Mouse (Mus musculus) layer of hippocampus, adult 18-20 months (tissue): ENCODE results near the gene Bicd1. TPM values are rescaled to one million over a fixed set of nuclear protein-coding genes. Genes with fewer than 3 reads are reported as not detected.
A peak's percentile ranks its signal among the peaks of the same experiment; 100 is the strongest.
"Not testable (repeated sequence)": the region's sequence is repeated elsewhere in the genome, so short reads cannot be mapped to it uniquely, and the experiment has no call there.

Source experiments
- DNase-seq, 2 experiments: peaks; one replicate each; pipeline ENCODE4 v3.0.0; 2022; ENCODE audit warnings: low spot score in 2 of 2
- long read RNA-seq: library from polyadenylated mRNA; stranded (forward); transcript quantifications from one replicate; pipeline ENCODE4 v2.0.0, GENCODE M21; 2021
- total RNA-seq, 2 experiments: library from RNA; stranded (reverse); gene quantifications; 2 replicates each; pipeline ENCODE4 v1.2.3; 2021

Bicd1 gene
- 10 to 100 TPM; 42.2 to 45.4 TPM for total RNA-seq
- long read RNA-seq, full-length matches to known transcripts, result 11 of 17 reads
- long read RNA-seq, partial matches to known transcripts, result 2 of 17 reads
- long read RNA-seq, other reads (novel, unspliced or antisense), result 4 of 17 reads

- peak; percentile 90 to 92 for DNase-seq
These were observed at the start of gene Bicd1 for GRCm38 (mm10) chr6:149408833-149409332. Gene Bicd1, plus strand, starts transcription at chr6:149408886.

- DNase-seq, result not testable (repeated sequence)
These were observed 46.2 kb upstream of the Bicd1 start for GRCm38 (mm10) chr6:149362533-149362932.

- DNase-seq, result not testable (repeated sequence)
These were observed 42.7 kb upstream of the Bicd1 start for GRCm38 (mm10) chr6:149365975-149366374.

- DNase-seq, result no peak
These were observed 42.3 kb upstream of the Bicd1 start for GRCm38 (mm10) chr6:149366403-149366802.

GRCm38 (mm10) chr6:149374986-149375457 is 33.7 kb upstream of the Bicd1 start:
- peak; percentile 8 to 52 for DNase-seq

GRCm38 (mm10) chr6:149383531-149383930 is 25.2 kb upstream of the Bicd1 start:
- DNase-seq, result no peak

- no peak for DNase-seq
These were observed 22.3 kb upstream of the Bicd1 start for GRCm38 (mm10) chr6:149386389-149386788.

GRCm38 (mm10) chr6:149389626-149390025 is 19.1 kb upstream of the Bicd1 start:
- DNase-seq, result not testable (repeated sequence)

GRCm38 (mm10) chr6:149399396-149399795 is 9.3 kb upstream of the Bicd1 start:
- DNase-seq, result no peak

- peak; percentile 28 to 47 for DNase-seq
These were observed 655 bp downstream of the Bicd1 start for GRCm38 (mm10) chr6:149409341-149409740.

GRCm38 (mm10) chr6:149409845-149410244 is 1.2 kb downstream of the Bicd1 start:
- DNase-seq, result peak in 1 of 2 experiments; percentile 7

GRCm38 (mm10) chr6:149413256-149413655 is 4.6 kb downstream of the Bicd1 start:
- DNase-seq, result no peak

- DNase-seq, result no peak
These were observed 16.1 kb downstream of the Bicd1 start for GRCm38 (mm10) chr6:149424748-149425147.

- no peak for DNase-seq
These were observed 30.5 kb downstream of the Bicd1 start for GRCm38 (mm10) chr6:149439140-149439539.

- peak in 1 of 2 experiments; percentile 41 for DNase-seq
These were observed 34.2 kb downstream of the Bicd1 start for GRCm38 (mm10) chr6:149442884-149443283.

GRCm38 (mm10) chr6:149445854-149446253 is 37.2 kb downstream of the Bicd1 start:
- DNase-seq, result no peak

GRCm38 (mm10) chr6:149457324-149457723 is 48.6 kb downstream of the Bicd1 start:
- no peak for DNase-seq

GRCm38 (mm10) chr6:149460971-149461370 is 52.3 kb downstream of the Bicd1 start:
- DNase-seq, result no peak

- no peak for DNase-seq
These were observed 62.8 kb downstream of the Bicd1 start for GRCm38 (mm10) chr6:149471477-149471876.

- DNase-seq, result peak in 1 of 2 experiments; percentile 15
These were observed 63.8 kb downstream of the Bicd1 start for GRCm38 (mm10) chr6:149472441-149472840.

- not testable (repeated sequence) for DNase-seq
These were observed 73.2 kb downstream of the Bicd1 start for GRCm38 (mm10) chr6:149481868-149482267.

GRCm38 (mm10) chr6:149494662-149495061 is 86.0 kb downstream of the Bicd1 start:
- DNase-seq, result no peak

GRCm38 (mm10) chr6:149495925-149496324 is 87.2 kb downstream of the Bicd1 start:
- peak; percentile 19 to 79 for DNase-seq
